Mouse (Mus musculus) hematopoietic multipotent progenitor cell, adult 10-12 weeks (in vitro differentiated cells): ENCODE results near the gene Xirp2. TPM values are rescaled to one million over a fixed set of nuclear protein-coding genes. Genes with fewer than 3 reads are reported as not detected.

Experiments
- polyA plus RNA-seq: library from polyadenylated mRNA; stranded (reverse); fragments of >175 nt; gene quantifications from 2 replicates; pipeline ENCODE4 v1.2.3, GENCODE M21; 2012; ENCODE audit warnings: low replicate concordance

The Xirp2 gene
- polyA plus RNA-seq = not detected in 2 replicates

DNA sequence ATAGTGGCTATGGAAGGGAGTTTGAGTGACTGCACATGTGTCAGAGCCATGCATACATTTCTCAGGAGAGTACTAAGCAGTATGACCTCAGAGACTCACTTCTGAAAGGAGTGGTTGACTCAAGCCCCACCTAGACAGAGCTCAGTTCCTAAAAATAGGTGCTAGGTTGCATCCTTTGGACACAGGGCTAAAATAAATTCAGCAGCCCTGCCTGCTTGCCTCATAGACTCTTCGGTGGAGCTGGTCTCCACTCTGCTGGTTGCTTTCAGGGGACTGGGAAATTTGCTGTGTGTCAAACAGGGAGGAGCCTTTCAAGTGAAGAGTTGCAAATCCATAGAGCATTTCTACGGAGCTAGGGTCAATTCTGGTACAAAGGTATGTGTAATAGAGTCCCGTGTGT lies at the start of gene Xirp2:
Xirp2 (plus strand) TSS at position 223 of the 400 bp plus-strand sequence.

DNA sequence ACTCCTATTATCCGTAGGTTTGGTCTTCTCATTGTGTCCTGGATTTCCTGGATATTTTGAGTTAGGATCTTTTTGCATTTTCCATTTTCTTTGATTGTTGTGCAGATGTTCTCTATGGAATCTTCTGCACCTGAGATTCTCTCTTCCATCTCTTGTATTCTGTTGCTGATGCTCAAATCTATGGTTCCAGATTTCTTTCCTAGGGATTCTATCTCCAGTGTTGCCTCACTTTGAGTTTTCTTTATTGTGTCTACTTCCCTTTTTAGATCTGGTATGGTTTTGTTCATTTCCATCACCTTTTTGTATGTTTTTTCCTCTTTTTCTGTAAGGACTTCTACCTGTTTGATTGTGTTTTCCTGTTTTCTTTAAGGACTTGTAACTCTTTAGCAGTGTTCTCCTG lies 32.4 kb upstream of the Xirp2 start, which contains the start of gene Gm21830:
Gm21830 (plus strand) TSS at position 301 of the 400 bp plus-strand sequence.

DNA sequence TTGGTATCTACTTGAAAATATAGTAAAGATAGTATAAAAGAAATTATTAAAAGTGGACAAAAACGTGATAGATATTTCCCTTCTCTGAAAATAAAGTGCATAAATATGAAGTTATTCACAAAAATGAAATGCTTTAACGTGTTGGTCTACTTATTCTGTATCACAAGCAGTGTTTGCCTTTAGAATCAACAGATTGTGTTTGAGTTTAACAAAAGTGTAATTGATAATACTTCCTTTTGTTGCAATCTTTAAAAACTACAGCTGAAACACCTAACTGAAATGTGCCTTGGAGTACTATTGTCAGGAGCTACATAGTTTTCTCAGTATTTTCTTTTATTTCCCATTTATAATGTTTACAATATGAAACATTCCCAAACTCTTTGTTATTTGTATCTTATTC lies 12.7 kb upstream of the Xirp2 start, which contains the start of gene Gm26727:
Gm26727 (minus strand) TSS at position 101 of the 400 bp plus-strand sequence.

DNA sequence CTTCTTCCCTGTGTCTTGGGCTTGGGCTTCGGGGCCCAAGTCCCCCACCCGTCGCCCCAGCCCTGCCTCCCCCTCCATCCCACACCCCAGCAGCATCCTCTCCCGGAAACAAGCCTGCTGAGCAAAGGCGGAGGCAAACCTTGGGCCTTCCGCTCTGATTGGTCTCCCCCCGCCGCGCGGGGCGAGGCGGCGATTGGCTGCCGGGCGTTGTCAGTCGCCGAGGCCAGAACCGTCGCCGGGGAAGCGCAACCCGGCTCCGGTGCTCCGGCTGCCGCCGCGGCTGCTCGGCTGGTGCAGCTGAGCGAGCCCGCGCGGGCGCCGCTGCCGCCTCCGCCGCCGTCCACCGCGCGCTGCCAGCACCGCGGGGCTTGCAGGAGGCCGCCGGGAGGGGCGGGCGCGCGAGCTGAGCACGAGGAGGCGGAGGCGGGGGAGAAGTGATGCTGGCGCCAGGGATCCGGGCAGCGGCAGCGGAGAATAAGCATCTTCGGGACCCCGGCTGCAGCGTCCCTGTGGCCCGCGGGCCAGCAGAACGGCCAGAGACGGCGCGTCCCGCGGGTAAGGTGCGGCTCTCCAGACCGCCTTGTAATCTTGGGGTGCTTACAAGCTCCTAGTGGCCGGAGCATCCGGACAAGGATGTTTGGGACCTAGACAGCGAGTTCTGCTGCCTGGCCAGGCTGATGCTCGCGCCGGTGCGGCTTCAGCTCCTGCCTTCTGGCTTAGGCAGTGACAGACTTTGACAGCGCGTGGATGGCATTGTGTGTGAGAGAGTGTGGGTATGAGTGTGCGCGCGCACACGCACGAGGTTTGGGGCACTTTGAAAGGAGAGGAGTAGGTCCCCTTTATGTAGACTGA lies 119.9 kb downstream of the Xirp2 start, which contains the start of gene B3galt1:
B3galt1 (plus strand) TSS at position 392 of the 852 bp plus-strand sequence.

Other genes starting within 250 kb of the Xirp2 start
- not detected in 2 replicates for gene Gm21830, start 32.3 kb upstream of the Xirp2 start, polyA plus RNA-seq
- not detected in 2 replicates for gene Gm26727, start 12.8 kb upstream of the Xirp2 start, polyA plus RNA-seq
- not detected in 2 replicates for gene B3galt1, start 119.9 kb downstream of the Xirp2 start, polyA plus RNA-seq